Mouse (Mus musculus) liver, adult 2 months (tissue): ENCODE results near the gene Dnaic2. TPM values are rescaled to one million over a fixed set of nuclear protein-coding genes. Genes with fewer than 3 reads are reported as not detected.

Source experiments
- DNase-seq: peaks from one replicate; pipeline ENCODE4 v3.0.0-alpha.2; 2011; ENCODE audit warnings: low read depth, low spot score; ENCODE audit errors: extremely low read depth
- H3K27ac ChIP-seq: fragments of 200-500 bp; replicated peaks from 2 replicates; pipeline ENCODE4 v1.5.1; 2012; ENCODE audit warnings: low read depth, mild to moderate bottlenecking, control low read depth, inconsistent platforms, low read length; ENCODE audit not compliant: insufficient read depth
- H3K27me3 ChIP-seq: fragments of 200-500 bp; 2 replicates; pipeline ENCODE4 v1.6.1; 2012; ENCODE audit warnings: mild to moderate bottlenecking, moderate library complexity, low read length, inconsistent platforms; ENCODE audit not compliant: control insufficient read depth, insufficient read depth
- H3K36me3 ChIP-seq: fragments of 200-500 bp; 2 replicates; pipeline ENCODE4 v1.6.1; 2012; ENCODE audit warnings: low read length, inconsistent platforms; ENCODE audit not compliant: control insufficient read depth, insufficient read depth
- H3K4me1 ChIP-seq: fragments of 200-500 bp; 2 replicates; pipeline ENCODE4 v1.6.1; 2011; ENCODE audit warnings: low read length; ENCODE audit not compliant: control insufficient read depth, insufficient read depth
- H3K4me3 ChIP-seq: fragments of 200-500 bp; 2 replicates; pipeline ENCODE4 v1.5.1; 2011; ENCODE audit warnings: low read depth, mild to moderate bottlenecking, control low read depth, low read length, moderate library complexity; ENCODE audit not compliant: insufficient read depth
- H3K79me2 ChIP-seq: fragments of 200-500 bp; 2 replicates; pipeline ENCODE4 v1.6.1; 2012; ENCODE audit warnings: inconsistent platforms, mild to moderate bottlenecking, low read length, moderate library complexity; ENCODE audit not compliant: control insufficient read depth, insufficient read depth
- H3K9ac ChIP-seq: fragments of 200-500 bp; 2 replicates; pipeline ENCODE4 v1.6.1; 2012; ENCODE audit warnings: low read depth, mild to moderate bottlenecking, control low read depth, inconsistent platforms, low read length
- CTCF ChIP-seq: fragments of 200-500 bp; IDR thresholded peaks from 2 replicates; pipeline ENCODE4 v1.5.1; 2011; ENCODE audit warnings: low read depth, low read length, control low read depth
- POLR2A ChIP-seq: fragments of 200-500 bp; IDR thresholded peaks from 2 replicates; pipeline ENCODE4 v1.6.1; 2011; ENCODE audit warnings: low read length, control low read depth; ENCODE audit not compliant: insufficient read depth; ENCODE audit errors: extremely low read depth
- WGBS: fragments of 180-500 bp; shearing (Covaris S2); methylation state at CpG from one replicate; pipeline ENCODE4 v1.1.7; 2018; 5-methylcytosine and 5-hydroxymethylcytosine counted together
- polyA plus RNA-seq: library from polyadenylated mRNA; depleted of rRNA; stranded (reverse); fragments of >200 nt; gene quantifications from 2 replicates; pipeline ENCODE4 v1.2.3, GENCODE M21; 2012; rRNA removed
- total RNA-seq: library from RNA; depleted of rRNA; stranded (reverse); fragments of >200 nt; gene quantifications from 2 replicates; pipeline ENCODE4 v1.2.3, GENCODE M21; 2014; rRNA removed

Dnaic2 gene
- total and polyA plus RNA-seq, 2 experiments: 0.13 TPM; not detected in 1

DNA sequence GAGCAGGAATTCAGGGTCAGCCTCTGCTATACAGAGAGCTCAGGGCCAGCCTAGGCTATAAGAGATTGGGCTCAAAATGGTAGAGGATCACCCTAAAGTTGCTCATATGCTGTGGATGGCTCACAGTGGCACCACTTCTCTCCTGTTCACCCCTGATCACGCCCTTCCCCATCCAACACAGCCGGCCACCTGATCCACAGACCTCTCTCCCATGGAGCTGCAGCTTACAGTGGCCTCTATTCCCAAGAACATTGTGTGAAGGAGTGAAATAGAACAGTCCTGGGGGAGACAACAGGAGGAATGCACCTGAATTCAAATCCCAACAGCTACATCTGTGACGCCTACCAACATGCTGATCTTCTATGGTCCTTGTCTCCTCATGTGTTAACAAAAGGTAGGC lies 71.4 kb downstream of the Dnaic2 start, which contains the start of gene Gpr142:
Gene Gpr142 (plus strand): TSS at position 301 of the 400 bp plus-strand sequence.
- DNase-seq: no peak
- WGBS: 97% methylated on average over 3 of the region's 3 CpGs
- TF ChIP-seq CTCF: no peak
- no peak for TF ChIP-seq POLR2A
- no peak within 1 kb of the TSS for H3K4me3 ChIP-seq
- no peaks in the 10 kb centered on the region; the same call in 1 of the 2 replicates for H3K4me1 ChIP-seq
- H3K27me3 ChIP-seq: peaks cover 5% of the 10 kb centered on the region; the same call in 1 of the 2 replicates
- no peak within 1 kb of the TSS for H3K27ac ChIP-seq
- H3K36me3 ChIP-seq: no peaks in the 10 kb centered on the region
- H3K9ac ChIP-seq: no peak within 1 kb of the TSS
- H3K79me2 ChIP-seq: no peaks in the 10 kb centered on the region

DNA sequence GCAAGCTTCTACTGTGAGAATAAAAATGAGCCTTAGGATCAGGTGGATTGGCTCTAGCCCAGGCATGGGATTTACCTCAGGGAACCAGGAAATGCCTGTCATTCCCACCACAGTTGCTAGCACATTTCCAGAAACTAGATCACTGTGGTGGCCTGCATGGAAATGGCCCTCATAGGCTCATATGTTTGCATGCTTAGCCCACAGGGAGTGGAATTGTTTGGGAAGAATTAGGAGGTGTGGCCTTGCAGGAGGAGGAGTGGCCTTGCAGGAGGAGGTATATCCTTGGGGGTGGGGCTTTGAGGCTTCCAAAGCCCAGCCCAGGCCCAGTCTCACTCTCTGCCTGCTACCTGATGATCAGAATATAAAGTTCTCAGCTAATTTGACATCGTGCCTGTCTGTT lies 74.7 kb downstream of the Dnaic2 start:
- 93% methylated on average over 1 of the region's 1 CpGs for WGBS
- H3K79me2 ChIP-seq: no peaks in the 10 kb centered on the region
- no peak overlapping the region for H3K27ac ChIP-seq
- DNase-seq: no peak
- no peaks in the 10 kb centered on the region for H3K36me3 ChIP-seq
- H3K27me3 ChIP-seq: peaks cover 5% of the 10 kb centered on the region; the same call in 1 of the 2 replicates
- no peak for TF ChIP-seq CTCF
- no peak for TF ChIP-seq POLR2A
- H3K4me1 ChIP-seq: no peaks in the 10 kb centered on the region
- no peak overlapping the region for H3K4me3 ChIP-seq
- no peak overlapping the region for H3K9ac ChIP-seq

DNA sequence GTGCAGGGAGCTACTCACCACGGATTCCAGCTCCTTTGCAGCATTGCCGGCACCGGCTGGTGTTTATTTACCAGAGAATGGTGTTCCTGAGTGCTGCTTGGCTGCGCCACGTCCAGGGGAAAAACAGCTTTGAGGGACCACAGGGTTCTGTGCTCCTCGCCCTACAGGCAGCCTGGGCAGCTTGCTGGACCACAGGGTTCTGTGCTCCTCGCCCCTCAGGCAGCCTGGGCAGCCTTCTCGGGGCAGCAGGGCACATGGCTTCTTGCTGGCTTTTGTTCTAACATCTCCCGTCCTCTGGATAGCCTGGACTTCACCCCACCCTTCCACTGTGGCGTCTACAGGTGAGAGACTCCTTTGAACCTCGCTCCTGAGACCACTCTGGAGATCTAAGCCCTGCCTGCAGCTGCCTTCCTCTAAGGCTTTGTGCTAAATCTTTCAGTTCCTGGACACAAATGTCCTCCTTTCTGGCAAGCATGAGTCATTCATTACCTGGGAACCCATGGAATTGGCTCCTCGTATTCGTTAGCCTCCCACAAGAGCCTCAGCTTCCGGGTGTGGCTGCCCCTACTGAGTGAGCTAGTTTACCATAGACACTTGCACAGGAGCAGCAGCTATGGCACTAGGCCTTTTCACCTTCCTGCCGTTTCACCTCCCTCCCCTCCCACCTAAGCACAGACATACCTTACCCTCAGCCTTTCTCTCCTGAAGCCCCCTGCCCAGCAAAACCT lies 75.5 kb downstream of the Dnaic2 start:
- no peak for DNase-seq
- H3K27ac ChIP-seq: no peak overlapping the region
- no peaks in the 10 kb centered on the region for H3K79me2 ChIP-seq
- no peaks in the 10 kb centered on the region for H3K4me1 ChIP-seq
- WGBS: 72% methylated on average over 15 of the region's 15 CpGs
- H3K36me3 ChIP-seq: no peaks in the 10 kb centered on the region
- TF ChIP-seq CTCF: no peak
- no peak for TF ChIP-seq POLR2A
- no peak overlapping the region for H3K9ac ChIP-seq
- H3K4me3 ChIP-seq: no peak overlapping the region
- peaks cover 5% of the 10 kb centered on the region; the same call in 1 of the 2 replicates for H3K27me3 ChIP-seq

DNA sequence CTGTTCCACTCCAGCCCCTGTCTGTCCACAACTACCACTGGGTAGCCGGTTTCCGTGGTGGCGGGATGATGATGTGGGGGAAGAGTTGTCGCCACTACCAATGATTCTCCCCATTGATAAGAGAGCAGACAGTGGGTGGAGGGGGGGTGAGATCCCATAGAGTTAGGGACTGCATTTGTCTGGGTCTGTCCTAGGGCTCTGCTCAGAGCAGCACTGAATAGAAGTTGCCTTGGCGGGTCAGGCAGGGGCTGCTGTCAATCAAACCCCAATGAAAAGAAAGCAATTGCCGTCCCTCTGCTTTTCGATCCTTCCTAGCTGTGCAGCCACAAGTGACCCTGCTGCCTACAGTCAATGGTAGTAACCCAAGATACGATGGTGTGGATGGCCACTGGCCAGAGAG lies 76.8 kb downstream of the Dnaic2 start:
- 68% methylated on average over 8 of the region's 8 CpGs for WGBS
- H3K4me3 ChIP-seq: no peak overlapping the region
- no peaks in the 10 kb centered on the region for H3K36me3 ChIP-seq
- H3K9ac ChIP-seq: no peak overlapping the region
- no peaks in the 10 kb centered on the region for H3K4me1 ChIP-seq
- no peaks in the 10 kb centered on the region for H3K79me2 ChIP-seq
- no peak for DNase-seq
- H3K27me3 ChIP-seq: peaks cover 5% of the 10 kb centered on the region; the same call in 1 of the 2 replicates
- TF ChIP-seq CTCF (no peak), POLR2A (no peak)
- no peak overlapping the region for H3K27ac ChIP-seq

DNA sequence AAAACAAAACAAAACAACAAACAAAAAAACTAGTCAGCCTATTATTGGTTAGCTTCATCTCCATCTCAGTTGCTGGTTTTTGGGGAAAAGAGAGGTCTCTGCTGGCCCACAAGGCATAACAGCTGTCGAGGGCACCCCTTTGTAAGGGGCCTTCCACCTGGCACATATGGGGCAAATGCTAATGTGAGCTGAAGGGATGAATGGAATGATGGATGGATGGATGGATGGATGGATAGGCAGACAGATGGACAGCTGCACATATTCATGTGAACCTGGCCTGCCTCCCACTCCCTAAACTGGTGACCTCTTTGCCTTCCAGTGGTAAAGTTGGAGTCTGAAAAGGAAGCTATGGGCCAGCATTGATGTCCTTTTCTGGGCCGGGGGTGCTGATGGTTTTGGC lies 79.8 kb downstream of the Dnaic2 start:
- peaks cover 1% of the 10 kb centered on the region; the same call in 1 of the 2 replicates for H3K27me3 ChIP-seq
- no peaks in the 10 kb centered on the region for H3K79me2 ChIP-seq
- H3K9ac ChIP-seq: no peak overlapping the region
- no peak overlapping the region for H3K27ac ChIP-seq
- WGBS: 77% methylated on average over 2 of the region's 2 CpGs
- no peak for DNase-seq
- H3K36me3 ChIP-seq: no peaks in the 10 kb centered on the region
- H3K4me3 ChIP-seq: no peak overlapping the region
- no peak for TF ChIP-seq CTCF
- TF ChIP-seq POLR2A: no peak
- no peaks in the 10 kb centered on the region for H3K4me1 ChIP-seq

Other genes starting within 250 kb of the Dnaic2 start
- gene Rpl38, start 58.9 kb upstream of the Dnaic2 start, total RNA-seq: 969 and 1,006 TPM in 2 replicates
- 245 and 258 TPM in 2 replicates for gene Rpl38, start 58.9 kb upstream of the Dnaic2 start, polyA plus RNA-seq
- 25.6 and 42.6 TPM in 2 replicates for gene Ttyh2, start 52.0 kb upstream of the Dnaic2 start, total RNA-seq
- gene Ttyh2, start 52.0 kb upstream of the Dnaic2 start, polyA plus RNA-seq: 65.5 and 66.9 TPM in 2 replicates
- gene Kif19a, start 38.0 kb downstream of the Dnaic2 start, total RNA-seq: 0.37 and 0.74 TPM in 2 replicates
- 0.24 and 0.26 TPM in 2 replicates for gene Kif19a, start 38.0 kb downstream of the Dnaic2 start, polyA plus RNA-seq
- gene Btbd17, start 68.5 kb downstream of the Dnaic2 start, total RNA-seq: not detected in 2 replicates
- not detected in 2 replicates for gene Btbd17, start 68.5 kb downstream of the Dnaic2 start, polyA plus RNA-seq
- gene Gpr142, start 71.5 kb downstream of the Dnaic2 start, total RNA-seq: not detected in 2 replicates
- not detected in 2 replicates for gene Gpr142, start 71.5 kb downstream of the Dnaic2 start, polyA plus RNA-seq
- 51.4 and 66.2 TPM in 2 replicates for gene Gprc5c, start 123.7 kb downstream of the Dnaic2 start, total RNA-seq
- gene Gprc5c, start 123.7 kb downstream of the Dnaic2 start, polyA plus RNA-seq: 87.6 and 93.9 TPM in 2 replicates
- gene Cd300a, start 162.6 kb downstream of the Dnaic2 start, total RNA-seq: 3.0 and 3.6 TPM in 2 replicates
- gene Cd300a, start 162.6 kb downstream of the Dnaic2 start, polyA plus RNA-seq: 0.65 and 1.2 TPM in 2 replicates
- gene Cd300lb, start 207.0 kb downstream of the Dnaic2 start, total RNA-seq: 1.0 and 1.2 TPM in 2 replicates
- 0.35 and 0.46 TPM in 2 replicates for gene Cd300lb, start 207.0 kb downstream of the Dnaic2 start, polyA plus RNA-seq
- gene Cd300c, start 241.7 kb downstream of the Dnaic2 start, total RNA-seq: 0.20 TPM in 1 of 2 replicates, not detected in the other
- gene Cd300c, start 241.7 kb downstream of the Dnaic2 start, polyA plus RNA-seq: 0.24 and 0.49 TPM in 2 replicates